Mouse (Mus musculus) myocyte (in vitro differentiated cells): ENCODE measurements around the gene Men1. TPM values are rescaled to one million over a fixed set of nuclear protein-coding genes. Genes with fewer than 3 reads are reported as not detected.

Experiments
- H3K27me3 ChIP-seq: one replicate; pipeline ENCODE4 v1.6.1; 2011; ENCODE audit not compliant: control insufficient read depth, insufficient read depth, insufficient read length
- H3K36me3 ChIP-seq: one replicate; pipeline ENCODE4 v1.6.1; 2011; ENCODE audit not compliant: control insufficient read depth, insufficient read depth
- H3K4me2 ChIP-seq: one replicate; pipeline ENCODE4 v1.6.1; 2011; ENCODE audit warnings: low read depth, control low read depth
- H3K4me3 ChIP-seq: one replicate; pipeline ENCODE4 v1.5.1; 2011; ENCODE audit warnings: mild to moderate bottlenecking, control low read depth, moderate library complexity
- H3K79me2 ChIP-seq: one replicate; pipeline ENCODE4 v1.6.1; 2011; ENCODE audit not compliant: control insufficient read depth, insufficient read depth
- H3ac ChIP-seq: one replicate; pipeline ENCODE4 v1.6.1; 2011; ENCODE audit not compliant: control insufficient read depth, insufficient read length
- CEBPB ChIP-seq: IDR thresholded peaks from 2 replicates; pipeline ENCODE4 v1.6.1; 2011; ENCODE audit warnings: mild to moderate bottlenecking, moderate library complexity; ENCODE audit not compliant: poor library complexity, insufficient read depth, severe bottlenecking
- E2F4 ChIP-seq: IDR thresholded peaks from one replicate; pipeline ENCODE4 v1.6.1; 2011; ENCODE audit warnings: mild to moderate bottlenecking, control low read depth, moderate library complexity; ENCODE audit not compliant: insufficient read depth
- MAX ChIP-seq: IDR thresholded peaks from one replicate; pipeline ENCODE4 v1.6.1; 2011; ENCODE audit warnings: low read depth, mild to moderate bottlenecking, control low read depth
- MYOD1 ChIP-seq, 3 experiments: IDR thresholded peaks; one replicate each; pipeline ENCODE4 v1.6.1; 2011; ENCODE audit warnings: control low read depth in 2 of 3, low read depth in 2 of 3, mild to moderate bottlenecking in 2 of 3, moderate library complexity in 1 of 3; ENCODE audit not compliant: insufficient read length in 2 of 3, control insufficient read depth in 1 of 3
- MYOG ChIP-seq, 3 experiments: IDR thresholded peaks; one replicate each; pipeline ENCODE4 v1.6.1; 2011; ENCODE audit warnings: control low read depth in 2 of 3, low read depth in 2 of 3, mild to moderate bottlenecking in 2 of 3; ENCODE audit not compliant: insufficient read length in 2 of 3, control insufficient read depth in 1 of 3, insufficient read depth in 1 of 3
- POLR2A ChIP-seq: IDR thresholded peaks from one replicate; pipeline ENCODE4 v1.6.1; 2011; ENCODE audit warnings: low read depth, mild to moderate bottlenecking, control low read depth, moderate library complexity; ENCODE audit not compliant: insufficient read length
- POLR2AphosphoS2 ChIP-seq: IDR thresholded peaks from one replicate; pipeline ENCODE4 v1.6.1; 2011; ENCODE audit warnings: low read depth, control low read depth; ENCODE audit not compliant: insufficient read length
- REST ChIP-seq: IDR thresholded peaks from one replicate; pipeline ENCODE4 v1.6.1; 2011; ENCODE audit warnings: mild to moderate bottlenecking, control low read depth, moderate library complexity; ENCODE audit not compliant: insufficient read depth, insufficient read length
- SRF ChIP-seq: IDR thresholded peaks from one replicate; pipeline ENCODE4 v1.6.1; 2011; ENCODE audit warnings: low read depth; ENCODE audit not compliant: control insufficient read depth, insufficient read length
- TCF12 ChIP-seq: IDR thresholded peaks from one replicate; pipeline ENCODE4 v1.6.1; 2011; ENCODE audit warnings: mild to moderate bottlenecking, control low read depth; ENCODE audit not compliant: poor library complexity, insufficient read depth, severe bottlenecking
- TCF3 ChIP-seq: IDR thresholded peaks from one replicate; pipeline ENCODE4 v1.6.1; 2011; ENCODE audit warnings: low read depth, control low read depth; ENCODE audit not compliant: insufficient read length
- USF1 ChIP-seq: IDR thresholded peaks from one replicate; pipeline ENCODE4 v1.6.1; 2011; ENCODE audit warnings: low read depth, mild to moderate bottlenecking, control low read depth, moderate library complexity
- polyA plus RNA-seq: library from polyadenylated mRNA; unstranded; fragments of >200 nt; fragmentation: generic; extraction: Trizol; gene quantifications from one replicate; pipeline ENCODE4 v1.2.1, GENCODE M21; 2012; ENCODE audit warnings: missing spikeins

The Men1 gene
- polyA plus RNA-seq, 1 experiment = 37.2 TPM

DNA sequence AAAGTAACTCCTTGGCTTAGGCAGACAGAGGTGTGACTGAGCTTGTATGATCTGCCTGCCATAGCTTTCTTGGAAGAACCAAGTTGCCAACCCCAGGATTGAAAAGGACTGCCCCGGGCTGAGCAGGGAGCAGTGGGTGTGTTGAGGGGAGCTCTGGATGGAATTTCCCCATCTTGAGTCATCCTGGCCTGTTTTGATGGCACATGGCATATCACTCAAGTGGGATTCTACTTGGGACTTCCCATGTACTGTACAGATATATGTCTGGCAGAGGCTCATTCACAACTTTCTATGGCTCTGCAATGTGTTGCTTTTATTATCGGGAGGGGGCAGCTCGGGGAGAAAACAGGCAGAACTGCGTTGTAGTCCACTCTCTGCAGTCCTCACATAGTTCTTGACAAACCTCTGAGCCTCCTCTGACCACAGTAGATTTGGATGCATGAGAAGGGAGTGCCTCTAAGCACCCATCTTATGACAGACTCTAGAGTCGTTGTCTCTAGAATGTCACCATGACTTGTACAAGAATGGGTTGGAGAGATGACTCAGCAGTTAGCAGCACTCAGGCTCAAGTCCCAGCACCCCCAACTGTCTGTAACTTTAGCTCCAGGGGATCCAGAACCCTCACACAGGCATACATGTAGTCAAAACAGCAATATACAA is 38.1 kb upstream of the Men1 start:
- TF ChIP-seq POLR2AphosphoS2 (peak; percentile 23), POLR2A (no peak), MYOD1 (IDR thresholded peaks at IDR 0.05; ENCODE audit: control insufficient read depth in 1 of 3, insufficient read length in 2 of 3, low read depth in 2 of 3) (peak in 1 of 3 experiments; percentile 35), CEBPB (peak; percentile 79; the same call in 1 of the 2 replicates)
- peak overlapping the region; percentile 85 for H3K4me2 ChIP-seq
- no peak overlapping the region for H3ac ChIP-seq
- H3K4me3 ChIP-seq = peak overlapping the region; percentile 0
- no peaks in the 10 kb centered on the region for H3K27me3 ChIP-seq
- peaks cover 20% of the 10 kb centered on the region for H3K79me2 ChIP-seq
- H3K36me3 ChIP-seq = peaks cover 26% of the 10 kb centered on the region

DNA sequence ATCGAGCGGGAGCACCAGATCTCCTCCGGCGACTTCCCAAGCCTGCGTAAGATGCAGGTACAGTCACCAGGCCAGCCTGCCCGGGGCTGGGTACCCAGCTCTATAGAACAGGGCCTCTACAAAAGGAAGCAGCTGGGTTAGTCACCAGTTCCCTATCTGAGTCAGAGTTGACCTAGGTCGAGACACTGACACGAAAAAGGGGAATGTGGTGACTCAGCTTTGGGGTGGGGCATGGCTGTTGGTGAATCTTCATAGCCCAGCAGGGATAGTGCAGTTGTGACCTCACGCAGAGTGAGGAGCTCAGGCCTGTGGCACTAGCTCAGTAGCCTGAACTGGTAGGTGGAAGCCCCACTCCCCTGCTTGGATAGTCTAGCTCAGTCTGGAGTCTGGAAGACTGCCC is 37.1 kb upstream of the Men1 start:
- Histone ChIP-seq H3K27me3 (no peaks in the 10 kb centered on the region), H3K79me2 (peaks cover 10% of the 10 kb centered on the region), H3ac (no peak overlapping the region), H3K36me3 (peaks cover 24% of the 10 kb centered on the region), H3K4me3 (peak overlapping the region; percentile 0), H3K4me2 (peak overlapping the region; percentile 85)
- TF ChIP-seq TCF3 = no peak
- TF ChIP-seq TCF12 = peak; percentile 39
- TF ChIP-seq POLR2A = peak; percentile 56
- TF ChIP-seq USF1 = no peak
- no peak for TF ChIP-seq E2F4
- TF ChIP-seq REST = no peak
- TF ChIP-seq MYOD1 (IDR thresholded peaks at IDR 0.05; ENCODE audit: control insufficient read depth in 1 of 3, insufficient read length in 2 of 3, low read depth in 2 of 3) = peak in 2 of 3 experiments; percentile 52 to 71
- no peak for TF ChIP-seq MAX
- peak in 2 of 3 experiments; percentile 17 to 68 for TF ChIP-seq MYOG (IDR thresholded peaks at IDR 0.05; ENCODE audit: control insufficient read depth in 1 of 3, insufficient read depth in 1 of 3, insufficient read length in 2 of 3, low read depth in 2 of 3)
- TF ChIP-seq SRF = peak; percentile 32

DNA sequence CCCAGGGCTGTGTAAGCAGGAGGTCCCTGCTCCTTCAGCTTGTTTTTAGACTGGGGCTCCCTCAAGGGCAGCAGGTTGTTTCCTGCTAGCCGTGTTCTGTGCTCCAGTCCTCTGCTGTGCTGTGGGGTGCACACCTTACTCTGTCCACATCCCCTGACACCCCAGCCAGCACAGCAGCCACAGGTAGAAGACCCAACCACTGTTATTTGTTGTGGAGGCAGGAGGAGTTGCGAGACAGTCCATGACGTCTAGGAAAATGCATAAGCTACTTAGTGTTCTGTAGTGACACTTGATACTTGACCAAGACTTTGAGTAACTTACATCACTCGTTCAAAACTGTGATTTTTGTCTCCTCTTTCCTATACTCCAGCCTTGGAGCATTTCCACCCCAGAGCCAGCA is 35.8 kb upstream of the Men1 start:
- TF ChIP-seq MYOD1 (IDR thresholded peaks at IDR 0.05; ENCODE audit: control insufficient read depth in 1 of 3, insufficient read length in 2 of 3, low read depth in 2 of 3) (no peak), E2F4 (no peak), TCF3 (no peak), TCF12 (no peak), POLR2A (no peak), SRF (no peak), MAX (no peak), MYOG (IDR thresholded peaks at IDR 0.05; ENCODE audit: control insufficient read depth in 1 of 3, insufficient read depth in 1 of 3, insufficient read length in 2 of 3, low read depth in 2 of 3) (no peak), REST (no peak), POLR2AphosphoS2 (no peak), USF1 (no peak), CEBPB (no peak)
- no peak overlapping the region for H3K4me3 ChIP-seq

DNA sequence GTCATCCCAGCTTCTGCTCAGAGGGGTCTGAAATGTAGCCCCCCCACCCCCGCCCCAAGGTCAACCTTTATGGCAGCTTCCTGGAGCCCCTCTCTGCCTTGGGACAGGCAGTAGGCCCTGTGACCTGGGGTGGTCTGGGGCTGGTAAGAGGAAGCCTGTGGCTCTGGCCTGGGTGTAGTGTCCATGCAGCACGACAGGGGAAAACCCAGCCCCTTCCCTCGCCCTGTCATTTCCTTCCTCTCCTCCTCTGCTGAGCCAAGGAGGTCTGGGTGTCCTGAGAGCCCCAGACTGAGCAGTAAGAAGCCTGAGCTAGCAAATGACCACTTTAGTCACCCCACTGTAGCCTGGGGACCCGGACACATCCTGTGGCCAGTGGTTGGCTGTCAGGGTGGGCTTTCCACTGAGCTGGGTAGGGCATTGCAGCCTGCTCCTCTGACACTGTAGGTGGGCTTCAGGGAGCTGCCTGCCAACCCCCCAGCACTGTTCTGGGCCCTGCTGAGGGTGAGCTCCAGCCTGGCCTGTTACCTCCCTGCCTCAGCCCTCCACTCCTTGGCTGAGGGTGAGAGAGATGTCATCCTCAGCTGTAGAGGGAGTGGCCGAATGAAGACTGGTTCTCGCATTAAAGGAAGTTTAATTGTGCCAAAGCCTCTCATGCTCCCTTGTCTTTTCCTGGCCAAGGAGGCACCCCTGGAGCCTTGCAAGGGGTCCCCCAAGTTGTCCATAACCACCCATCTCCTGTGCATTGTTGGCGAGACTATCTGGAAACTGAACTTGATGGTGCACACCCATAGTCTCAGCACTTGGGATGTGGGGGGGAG is 35.1 kb upstream of the Men1 start:
- Histone ChIP-seq H3K27me3 (no peaks in the 10 kb centered on the region), H3ac (no peak overlapping the region), H3K4me2 (no peak overlapping the region), H3K79me2 (peaks cover 6% of the 10 kb centered on the region), H3K36me3 (peaks cover 24% of the 10 kb centered on the region), H3K4me3 (no peak overlapping the region)
- no peak for TF ChIP-seq MYOD1 (IDR thresholded peaks at IDR 0.05; ENCODE audit: control insufficient read depth in 1 of 3, insufficient read length in 2 of 3, low read depth in 2 of 3)
- no peak for TF ChIP-seq MAX
- peak; percentile 23 for TF ChIP-seq POLR2AphosphoS2
- no peak for TF ChIP-seq E2F4
- no peak for TF ChIP-seq TCF12

More for the DNA sequence above, 35.8 kb upstream of the Men1 start:
- H3K27me3 ChIP-seq = no peaks in the 10 kb centered on the region
- no peak overlapping the region for H3ac ChIP-seq
- no peak overlapping the region for H3K4me2 ChIP-seq
- H3K79me2 ChIP-seq = peaks cover 6% of the 10 kb centered on the region
- H3K36me3 ChIP-seq = peaks cover 24% of the 10 kb centered on the region

DNA sequence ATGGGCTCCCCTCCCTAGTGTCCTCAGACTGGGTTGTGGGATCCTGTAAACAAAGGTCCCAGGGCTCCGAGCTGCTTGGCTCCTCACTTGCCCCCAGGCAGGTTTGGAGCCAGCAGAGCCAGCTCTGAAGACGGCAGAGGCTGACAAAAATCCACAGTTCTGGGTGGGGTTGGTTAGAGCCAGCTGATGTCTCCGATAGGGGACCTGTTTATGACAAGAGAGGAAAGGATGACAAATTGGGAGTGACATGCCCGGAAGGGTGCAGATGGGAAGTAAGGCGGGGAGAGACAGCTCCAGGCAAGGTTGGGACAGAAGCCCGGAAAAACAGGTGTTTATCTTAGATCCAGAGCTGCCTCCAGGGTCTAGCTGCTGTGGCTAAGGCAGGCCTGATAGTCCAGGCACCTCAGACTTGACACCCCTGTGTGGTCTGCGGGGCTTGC is 34.4 kb upstream of the Men1 start:
- Histone ChIP-seq H3K27me3 (no peaks in the 10 kb centered on the region), H3K36me3 (peaks cover 22% of the 10 kb centered on the region), H3K4me2 (no peak overlapping the region), H3K79me2 (peaks cover 4% of the 10 kb centered on the region), H3K4me3 (no peak overlapping the region), H3ac (no peak overlapping the region)
- peak in 2 of 3 experiments; percentile 20 to 67 for TF ChIP-seq MYOD1 (IDR thresholded peaks at IDR 0.05; ENCODE audit: control insufficient read depth in 1 of 3, insufficient read length in 2 of 3, low read depth in 2 of 3)
- no peak for TF ChIP-seq TCF3
- TF ChIP-seq POLR2AphosphoS2 = peak; percentile 49
- peak in 1 of 3 experiments; percentile 72 for TF ChIP-seq MYOG (IDR thresholded peaks at IDR 0.05; ENCODE audit: control insufficient read depth in 1 of 3, insufficient read depth in 1 of 3, insufficient read length in 2 of 3, low read depth in 2 of 3)
- no peak for TF ChIP-seq REST
- TF ChIP-seq POLR2A = no peak
- TF ChIP-seq TCF12 = no peak
